Mouse (Mus musculus): ENCODE data around the gene Arhgap42.

The Arhgap42 gene

GRCm38 (mm10) chr9:8996494-8996893 lies 242.4 kb downstream of the Arhgap42 start:
- no peak for DNase-seq

GRCm38 (mm10) chr9:8982315-8982714 lies 256.6 kb downstream of the Arhgap42 start:
- DNase-seq = no peak

- no peak for DNase-seq
Observed at GRCm38 (mm10) chr9:8977775-8978174, 261.1 kb downstream of the Arhgap42 start.

- no peak for DNase-seq
Observed at GRCm38 (mm10) chr9:8971491-8971890, 267.4 kb downstream of the Arhgap42 start, which contains the start of gene Gm16485. Gm16485 (plus strand) TSS chr9:8971791.

- no peak for DNase-seq
Observed at GRCm38 (mm10) chr9:8970240-8970639, 268.7 kb downstream of the Arhgap42 start.

GRCm38 (mm10) chr9:8964512-8965133 lies 274.3 kb downstream of the Arhgap42 start:
- DNase-seq = no peak

GRCm38 (mm10) chr9:8953306-8953705 lies 285.6 kb downstream of the Arhgap42 start:
- DNase-seq = no peak

Measured in thymus, postnatal 36 days (tissue).